Mouse (Mus musculus): ENCODE results near the gene Zfp524. TPM values are rescaled to one million over a fixed set of nuclear protein-coding genes. Genes with fewer than 3 reads are reported as not detected.

Gene Zfp524
- polyA plus RNA-seq (2016; fragmentation: Nextera tagmentation; extraction: Ambion mirVana): 7.5 and 9.3 TPM in 2 replicates

DNA sequence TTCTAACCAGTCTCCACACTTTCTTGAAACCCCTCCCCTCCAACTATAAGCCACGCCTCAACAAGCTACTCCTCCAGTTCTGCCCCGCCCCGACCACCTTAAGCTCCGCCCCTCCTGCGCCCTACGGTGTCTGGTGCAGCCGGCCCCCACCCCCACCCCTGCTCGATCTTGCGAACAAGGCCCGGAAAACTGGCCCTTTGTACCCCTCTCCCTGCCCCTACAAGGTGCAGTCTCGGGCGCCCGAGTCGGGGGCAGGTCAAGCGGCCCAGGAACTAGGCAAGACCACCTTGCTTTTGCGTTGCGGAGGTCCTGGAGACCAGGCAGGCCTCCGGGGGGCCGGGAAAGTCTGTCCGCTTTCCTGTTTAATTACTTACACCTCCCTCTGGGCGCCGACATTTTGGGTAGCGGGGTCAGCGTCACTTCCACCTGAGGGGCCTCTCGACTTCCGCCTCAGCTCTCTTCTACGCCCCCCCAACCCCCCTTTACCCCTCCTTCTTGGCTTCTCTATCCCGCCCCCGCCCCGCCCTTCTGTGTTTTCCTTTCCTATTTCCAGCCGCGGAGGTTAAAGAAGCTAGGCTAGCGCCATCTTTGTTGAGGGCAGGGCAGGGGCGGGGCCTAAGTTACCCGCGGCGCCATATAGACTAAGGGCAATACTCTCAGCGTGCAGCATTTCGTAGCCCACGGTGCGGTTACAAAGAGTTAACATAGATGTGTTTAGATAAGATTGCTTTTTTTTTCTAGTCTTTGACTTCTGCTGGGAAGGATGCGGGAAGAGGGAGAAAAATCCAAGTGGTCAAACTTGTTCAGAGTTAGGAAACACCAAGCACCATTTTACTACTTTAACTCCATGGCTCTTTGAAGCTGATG lies at the start of gene Zfp524, which contains the start of gene Fiz1:
Gene Zfp524 (plus strand): TSS at position 165 of the 867 bp plus-strand sequence.
Gene Fiz1 (minus strand): TSS at position 447 of the 867 bp plus-strand sequence.
- H3K9ac ChIP-seq (replicated peaks): peak within 1 kb of the TSS; percentile 88
- H3K4me1 ChIP-seq: peaks cover 10% of the 10 kb centered on the region
- peak within 1 kb of the TSS; percentile 55 for H3K4me2 ChIP-seq (replicated peaks)
- no peaks in the 10 kb centered on the region for H3K9me3 ChIP-seq
- H3K27ac ChIP-seq (replicated peaks): peak within 1 kb of the TSS; percentile 96
- no peaks in the 10 kb centered on the region for H3K27me3 ChIP-seq
- ATAC-seq (ENCODE audit: low FRiP score, low read depth): peak; percentile 82
- under 1% methylated on average over 38 of the region's 42 CpGs for WGBS
- H3K36me3 ChIP-seq: peaks cover 38% of the 10 kb centered on the region
- H3K4me3 ChIP-seq: peak within 1 kb of the TSS; percentile 72

DNA sequence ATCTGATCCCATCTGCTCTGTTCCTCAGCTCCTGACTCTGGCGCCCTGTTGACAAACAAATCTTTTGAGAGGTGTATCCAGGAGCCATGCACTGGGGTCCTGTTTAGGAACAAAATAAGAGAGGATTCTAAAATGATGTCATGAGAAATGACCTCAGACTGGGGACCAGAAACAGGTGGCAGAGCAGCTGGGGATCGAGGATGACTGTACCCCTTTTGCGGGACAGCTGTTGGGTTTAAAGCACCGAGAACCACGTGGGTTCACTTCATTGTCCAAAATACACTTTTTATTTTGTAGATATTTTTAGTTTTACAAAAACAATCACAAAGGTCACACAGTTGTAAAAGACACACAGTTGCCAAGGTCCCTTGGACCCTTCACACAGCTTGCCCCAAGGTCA lies 49.2 kb upstream of the Zfp524 start:
- Histone ChIP-seq H3K4me1 (no peaks in the 10 kb centered on the region), H3K4me3 (no peak overlapping the region), H3K36me3 (no peaks in the 10 kb centered on the region), H3K27ac (replicated peaks) (no peak overlapping the region), H3K9me3 (no peaks in the 10 kb centered on the region), H3K27me3 (0 out of 2 replicates have a peak, but pooled peaks cover 3% of the 10 kb centered on the region), H3K4me2 (replicated peaks) (no peak overlapping the region), H3K9ac (replicated peaks) (no peak overlapping the region)
- WGBS: 90% methylated on average over 5 of the region's 5 CpGs
- ATAC-seq (ENCODE audit: low FRiP score, low read depth): no peak

DNA sequence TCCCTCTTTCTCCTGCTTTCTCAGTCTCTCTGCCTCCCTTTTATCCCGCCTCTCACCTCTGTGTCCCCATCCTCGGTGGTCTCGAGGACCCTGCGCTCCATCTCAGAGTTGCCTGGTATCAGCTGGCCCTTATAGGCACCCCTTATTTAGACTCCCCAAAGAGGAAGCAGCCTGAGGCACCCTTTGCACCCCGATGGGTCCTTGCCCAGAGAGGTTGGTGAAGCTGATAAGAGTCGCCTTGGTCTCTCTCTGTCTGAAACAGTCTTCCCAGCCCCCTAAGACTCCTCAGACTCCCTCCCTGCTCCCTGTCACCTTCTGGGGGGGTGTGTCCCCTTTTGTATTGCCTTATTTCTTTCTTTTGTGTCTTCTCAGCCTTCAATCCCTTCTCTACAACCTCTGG lies 43.1 kb upstream of the Zfp524 start, which contains the start of gene Sbk3:
Gene Sbk3 (minus strand): TSS at position 101 of the 400 bp plus-strand sequence.
- ATAC-seq (ENCODE audit: low FRiP score, low read depth): no peak
- Histone ChIP-seq H3K27me3 (0 out of 2 replicates have a peak, but pooled peaks cover 3% of the 10 kb centered on the region), H3K9ac (replicated peaks) (no peak within 1 kb of the TSS; the same call in 1 of the 2 replicates), H3K27ac (replicated peaks) (no peak within 1 kb of the TSS), H3K36me3 (no peaks in the 10 kb centered on the region), H3K4me3 (no peak within 1 kb of the TSS), H3K4me2 (replicated peaks) (no peak within 1 kb of the TSS), H3K9me3 (no peaks in the 10 kb centered on the region), H3K4me1 (0 out of 2 replicates have a peak, but pooled peaks cover 4% of the 10 kb centered on the region)
- 44% methylated on average over 6 of the region's 6 CpGs for WGBS

DNA sequence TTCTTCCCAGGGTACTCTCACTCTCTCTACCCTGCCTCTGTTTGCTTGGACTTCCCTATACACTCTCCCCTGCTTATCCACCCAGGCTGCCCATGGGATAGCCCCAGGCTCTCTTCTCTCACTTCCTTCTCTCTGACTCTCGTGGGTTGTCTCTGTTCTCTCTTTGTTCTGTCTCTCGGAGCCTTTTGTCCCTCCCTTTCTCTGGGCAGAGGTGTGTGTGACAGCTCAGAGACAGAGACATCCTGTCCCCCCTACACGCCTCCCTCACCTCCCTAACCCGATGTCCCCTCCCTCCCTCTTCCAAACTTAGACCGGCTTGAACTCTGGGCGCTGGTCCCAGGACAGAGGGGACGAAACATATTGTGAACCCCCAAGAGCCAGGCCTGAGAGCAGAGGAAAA lies 42.5 kb upstream of the Zfp524 start:
- H3K27ac ChIP-seq (replicated peaks): no peak overlapping the region
- 28% methylated on average over 7 of the region's 7 CpGs for WGBS
- no peaks in the 10 kb centered on the region for H3K36me3 ChIP-seq
- ATAC-seq (ENCODE audit: low FRiP score, low read depth): no peak
- H3K4me3 ChIP-seq: no peak overlapping the region
- H3K9ac ChIP-seq (replicated peaks): no peak overlapping the region
- H3K27me3 ChIP-seq: 0 out of 2 replicates have a peak, but pooled peaks cover 3% of the 10 kb centered on the region
- no peak overlapping the region for H3K4me2 ChIP-seq (replicated peaks)
- H3K9me3 ChIP-seq: no peaks in the 10 kb centered on the region
- H3K4me1 ChIP-seq: 0 out of 2 replicates have a peak, but pooled peaks cover 4% of the 10 kb centered on the region

DNA sequence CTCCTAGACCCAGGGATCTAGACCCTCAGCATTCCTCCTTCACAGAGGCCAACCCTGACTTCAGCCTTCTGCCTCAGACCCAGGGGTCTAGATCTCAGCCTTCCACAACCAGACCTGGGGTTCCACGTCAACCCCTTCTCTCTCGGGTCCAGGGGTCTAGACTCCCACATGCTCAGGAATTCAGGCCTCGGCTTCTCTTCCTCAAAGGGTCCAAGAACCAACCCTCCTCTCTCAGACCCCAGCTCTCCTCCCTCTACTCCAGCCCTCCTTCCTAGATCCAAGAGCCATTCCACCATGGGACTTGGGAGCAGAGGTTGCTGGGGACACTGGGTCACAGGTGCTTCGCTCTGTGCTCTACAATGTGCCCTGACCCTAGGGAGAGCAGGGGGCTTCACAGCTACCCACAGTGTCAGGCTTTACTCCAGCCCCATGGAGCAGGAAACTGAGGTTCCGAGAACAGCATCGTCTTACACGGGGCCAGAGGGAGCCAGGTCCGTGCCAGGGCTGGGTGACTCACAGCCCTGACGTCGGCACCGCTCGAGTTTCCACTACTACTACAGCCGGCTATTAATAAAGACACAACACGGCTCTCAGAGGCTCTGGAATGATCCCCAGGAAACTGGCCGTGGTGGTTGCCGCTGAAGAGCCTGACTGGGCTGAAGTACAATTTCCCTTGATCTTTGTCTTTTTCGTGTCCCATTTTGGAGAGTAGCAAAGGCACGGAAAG lies 41.7 kb upstream of the Zfp524 start:
- 82% methylated on average over 18 of the region's 18 CpGs for WGBS
- Histone ChIP-seq H3K27ac (replicated peaks) (no peak overlapping the region), H3K27me3 (0 out of 2 replicates have a peak, but pooled peaks cover 3% of the 10 kb centered on the region), H3K4me2 (replicated peaks) (no peak overlapping the region), H3K9ac (replicated peaks) (no peak overlapping the region), H3K9me3 (no peaks in the 10 kb centered on the region; the same call in 1 of the 2 replicates), H3K36me3 (no peaks in the 10 kb centered on the region), H3K4me1 (0 out of 2 replicates have a peak, but pooled peaks cover 4% of the 10 kb centered on the region), H3K4me3 (no peak overlapping the region)
- no peak for ATAC-seq (ENCODE audit: low FRiP score, low read depth)

DNA sequence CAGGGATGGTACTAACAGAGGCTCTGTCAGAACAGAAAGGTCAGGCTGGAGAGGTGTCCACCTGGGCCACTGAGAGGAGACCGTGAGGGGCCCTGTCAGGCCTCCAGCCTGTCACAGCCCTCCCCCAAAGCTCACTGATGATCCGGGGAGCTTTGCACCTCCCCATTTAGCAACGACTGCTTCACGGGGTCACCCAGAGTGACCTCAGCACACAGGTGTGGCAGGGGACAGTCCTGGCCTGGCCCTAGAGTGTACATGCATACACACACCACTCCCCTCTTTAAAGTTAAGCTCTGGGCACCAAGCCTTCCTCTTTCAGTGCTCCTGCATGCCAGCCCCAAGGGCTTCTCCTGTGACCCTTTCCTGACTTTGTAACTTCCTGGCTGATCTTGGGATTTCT lies 38.8 kb upstream of the Zfp524 start:
- ATAC-seq (ENCODE audit: low FRiP score, low read depth): no peak
- 0 out of 2 replicates have a peak, but pooled peaks cover 4% of the 10 kb centered on the region for H3K4me1 ChIP-seq
- no peak overlapping the region for H3K4me2 ChIP-seq (replicated peaks)
- H3K4me3 ChIP-seq: no peak overlapping the region
- no peaks in the 10 kb centered on the region; the same call in 1 of the 2 replicates for H3K9me3 ChIP-seq
- H3K9ac ChIP-seq (replicated peaks): no peak overlapping the region
- no peak overlapping the region for H3K27ac ChIP-seq (replicated peaks)
- no peaks in the 10 kb centered on the region for H3K27me3 ChIP-seq
- no peaks in the 10 kb centered on the region for H3K36me3 ChIP-seq
- WGBS: 60% methylated on average over 4 of the region's 4 CpGs

DNA sequence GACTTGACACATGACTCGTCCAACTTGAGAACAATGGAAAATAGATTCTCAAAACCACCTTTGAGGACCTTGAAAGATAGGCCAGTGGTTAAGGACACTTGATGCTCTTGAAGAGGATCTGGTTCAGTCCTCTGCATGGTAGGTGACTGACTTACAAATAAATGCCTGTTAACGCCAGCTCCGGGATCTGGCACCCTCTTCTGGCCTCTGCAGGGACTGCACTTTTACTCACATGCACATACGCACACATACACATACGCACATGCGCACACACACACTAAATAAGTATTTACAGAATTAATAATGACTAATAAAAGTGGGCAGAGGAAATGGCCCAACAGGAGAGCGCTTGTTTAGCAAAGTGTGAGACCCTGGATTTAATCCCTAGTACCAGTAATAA lies 37.4 kb upstream of the Zfp524 start:
- H3K4me1 ChIP-seq: no peaks in the 10 kb centered on the region
- WGBS: 91% methylated on average over 7 of the region's 7 CpGs
- no peaks in the 10 kb centered on the region; the same call in 1 of the 2 replicates for H3K9me3 ChIP-seq
- H3K9ac ChIP-seq (replicated peaks): no peak overlapping the region
- no peaks in the 10 kb centered on the region for H3K27me3 ChIP-seq
- no peak overlapping the region for H3K4me3 ChIP-seq
- no peaks in the 10 kb centered on the region for H3K36me3 ChIP-seq
- H3K27ac ChIP-seq (replicated peaks): no peak overlapping the region
- no peak for ATAC-seq (ENCODE audit: low FRiP score, low read depth)
- no peak overlapping the region for H3K4me2 ChIP-seq (replicated peaks)

DNA sequence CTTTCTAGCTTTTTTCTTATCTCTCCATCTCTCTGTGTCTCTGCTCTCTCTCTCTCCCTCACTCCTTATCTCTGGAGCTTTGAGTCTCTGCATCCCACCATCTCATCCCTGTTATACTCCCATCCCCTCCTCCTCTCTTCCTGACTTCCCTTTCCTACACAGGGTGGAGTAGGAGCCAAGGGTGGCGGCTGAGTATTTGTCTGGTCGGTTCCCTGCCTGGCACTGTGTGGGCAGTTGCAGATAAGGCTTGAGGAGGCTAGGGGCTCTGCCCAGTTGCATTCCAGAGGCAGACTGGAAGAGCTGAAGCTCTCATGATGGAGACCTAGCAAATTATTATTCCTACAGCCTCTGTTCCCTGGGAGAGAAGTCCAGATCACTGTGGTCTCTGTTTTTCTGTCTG lies 26.0 kb upstream of the Zfp524 start:
- H3K27ac ChIP-seq (replicated peaks): no peak overlapping the region
- ATAC-seq (ENCODE audit: low FRiP score, low read depth): no peak; the same call in 1 of the 2 replicates
- no peak overlapping the region for H3K9ac ChIP-seq (replicated peaks)
- 59% methylated on average over 2 of the region's 2 CpGs for WGBS
- no peak overlapping the region for H3K4me2 ChIP-seq (replicated peaks)
- H3K9me3 ChIP-seq: 0 out of 2 replicates have a peak, but pooled peaks cover 3% of the 10 kb centered on the region
- peaks cover 3% of the 10 kb centered on the region; the same call in 1 of the 2 replicates for H3K27me3 ChIP-seq
- no peaks in the 10 kb centered on the region for H3K4me1 ChIP-seq
- H3K36me3 ChIP-seq: peaks cover 27% of the 10 kb centered on the region
- H3K4me3 ChIP-seq: no peak overlapping the region

DNA sequence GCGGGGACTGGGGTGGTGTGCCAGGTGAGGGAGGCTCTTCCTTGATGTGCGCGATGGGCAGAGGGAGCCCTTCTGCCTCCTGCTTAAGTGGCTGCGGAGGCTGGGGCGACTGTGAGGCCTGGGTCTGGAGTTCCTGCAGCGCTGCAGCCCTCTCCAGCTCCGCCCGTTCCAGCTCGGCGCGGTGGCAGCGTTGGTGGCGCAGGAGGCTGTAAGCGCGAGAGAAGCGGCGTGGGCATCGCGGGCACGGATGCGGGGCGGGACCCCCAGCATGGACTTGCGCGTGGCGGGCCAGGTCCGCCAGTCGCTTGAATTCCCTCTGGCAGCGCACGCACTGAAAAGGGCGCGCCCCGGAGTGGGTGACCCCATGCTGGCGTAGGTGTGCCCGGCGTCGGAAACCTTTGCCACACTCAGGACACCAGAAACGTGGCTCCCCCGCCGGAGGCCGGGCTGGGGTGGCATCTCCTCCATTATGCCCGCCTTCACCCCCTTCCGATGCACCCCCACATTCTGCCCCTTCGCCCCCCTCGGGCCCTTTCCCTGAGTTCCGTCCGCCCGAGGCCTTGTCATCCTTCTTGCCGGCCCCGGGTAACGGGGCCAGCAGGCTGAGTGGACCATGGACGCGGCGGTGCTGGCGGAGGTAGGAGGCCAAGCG lies 20.7 kb upstream of the Zfp524 start:
- 0 out of 2 replicates have a peak, but pooled peaks cover 3% of the 10 kb centered on the region for H3K9me3 ChIP-seq
- whole genome bisulfite sequencing: 34% methylated on average over 55 of the region's 55 CpGs
- H3K4me3 ChIP-seq: peak overlapping the region; percentile 84
- H3K4me1 ChIP-seq: peaks cover 28% of the 10 kb centered on the region
- peaks cover 23% of the 10 kb centered on the region for H3K27me3 ChIP-seq
- peaks cover 40% of the 10 kb centered on the region for H3K36me3 ChIP-seq
- H3K4me2 ChIP-seq (replicated peaks): peak overlapping the region; percentile 84
- no peak for ATAC-seq (ENCODE audit: low FRiP score, low read depth)
- peak overlapping the region; percentile 93; the same call in 1 of the 2 replicates for H3K9ac ChIP-seq (replicated peaks)
- no peak overlapping the region for H3K27ac ChIP-seq (replicated peaks)

DNA sequence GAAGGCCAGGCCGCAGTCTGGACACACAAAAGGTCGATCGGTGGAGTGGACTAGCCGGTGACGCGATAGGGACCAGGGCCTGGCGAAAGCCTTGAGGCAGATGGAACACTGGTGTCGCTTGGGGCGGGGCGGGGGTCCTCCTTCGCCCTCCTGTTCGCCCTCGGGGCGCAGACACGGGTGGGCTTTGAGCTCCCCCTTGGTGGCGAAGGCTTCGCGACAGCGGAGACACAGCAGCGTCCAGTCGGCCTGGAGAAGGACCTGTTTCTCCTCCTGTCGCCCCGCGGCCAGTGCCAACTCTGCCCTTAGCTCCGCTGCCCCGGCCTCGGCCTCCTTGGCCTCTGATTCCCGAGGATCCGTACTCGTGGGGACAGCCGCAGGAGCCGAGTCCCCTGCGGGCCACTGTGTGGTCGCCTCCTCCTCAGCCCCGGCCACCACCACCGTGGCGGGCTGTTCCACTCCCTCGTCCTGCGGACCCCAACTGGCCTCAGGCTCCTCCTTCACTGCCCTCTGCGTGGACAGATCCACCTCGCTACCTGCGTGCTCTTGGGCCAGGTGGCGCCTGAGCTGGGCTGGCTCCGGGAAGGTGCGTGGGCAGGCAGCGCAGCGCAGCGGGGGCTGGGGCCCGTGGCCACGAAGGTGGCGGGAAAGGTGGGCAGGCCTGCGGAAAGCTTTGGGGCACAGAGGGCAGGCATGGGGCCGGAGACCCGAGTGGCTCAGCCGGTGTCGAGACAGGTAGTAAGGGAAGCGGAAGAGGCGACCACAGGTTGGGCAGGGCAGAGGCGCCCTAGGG lies 20.0 kb upstream of the Zfp524 start:
- Histone ChIP-seq H3K4me2 (replicated peaks) (peak overlapping the region; percentile 84), H3K27me3 (peaks cover 23% of the 10 kb centered on the region), H3K9me3 (0 out of 2 replicates have a peak, but pooled peaks cover 3% of the 10 kb centered on the region), H3K4me3 (peak overlapping the region; percentile 84), H3K4me1 (peaks cover 28% of the 10 kb centered on the region), H3K36me3 (peaks cover 40% of the 10 kb centered on the region), H3K9ac (replicated peaks) (peak overlapping the region; percentile 93; the same call in 1 of the 2 replicates), H3K27ac (replicated peaks) (no peak overlapping the region)
- ATAC-seq (ENCODE audit: low FRiP score, low read depth): no peak
- 53% methylated on average over 59 of the region's 59 CpGs for WGBS
